23 mouse cellular contexts compared by ENCODE assay signal in genomic region chr7:72938842-72939241, GRCm38 (mm10).
DNase-seq lines count a peak whose midpoint lies in the region; ATAC-seq and TF ChIP-seq lines count a peak whose summit lies in the region.
"Had no signal": no experiment of that assay in that cellular context is flagged by ENCODE, and none has a peak within 500 bp of the region (broad histone marks: within the 10 kb centered on the region; RNA-seq: fewer than 3 reads in every experiment).

No protein-coding gene starts in this region.

- H3K27ac ChIP-seq in heart, adult 2 months: peak overlapping the region; percentile 65
- H3K27ac ChIP-seq in heart, embryonic 11.5 days (ENCODE audit: low read depth, low read length): no peak overlapping the region
- no peak overlapping the region for H3K27ac ChIP-seq in hindbrain, embryonic 16.5 days (ENCODE audit: low read depth, low read length)
- H3K27ac ChIP-seq: forebrain, embryonic 13.5 days; hindbrain, embryonic 13.5 days; layer of hippocampus, adult 2 months; left cerebral cortex, adult 2 months; neural tube, embryonic 15.5 days had no signal

- no peaks in the 10 kb centered on the region for H3K79me2 ChIP-seq in heart, adult 2 months (replicated peaks; ENCODE audit: control insufficient read depth, insufficient read depth, low read length)

- no peak overlapping the region for H3K4me2 ChIP-seq in heart, embryonic 11.5 days
- no peak overlapping the region for H3K4me2 ChIP-seq in hindbrain, embryonic 16.5 days (ENCODE audit: low read length)
- H3K4me2 ChIP-seq: forebrain, embryonic 13.5 days; hindbrain, embryonic 13.5 days; neural tube, embryonic 15.5 days had no signal

- intact Hi-C loops in heart, adult 2 months (cut with DNase I): no loop called here
- intact Hi-C loops in heart, postnatal 36 days (cut with DNase I): no loop called here

- no peak for TF ChIP-seq EP300 in heart, adult 2 months (IDR thresholded peaks at IDR 0.05; ENCODE audit: insufficient read depth, low read depth, low read length)

- no peaks in the 10 kb centered on the region for H3K27me3 ChIP-seq in heart, adult 2 months (ENCODE audit: control insufficient read depth, insufficient read depth, low read length)
- no peaks in the 10 kb centered on the region for H3K27me3 ChIP-seq in heart, embryonic 11.5 days (ENCODE audit: control insufficient read depth, insufficient read depth, low read length)
- H3K27me3 ChIP-seq in hindbrain, embryonic 16.5 days (replicated peaks; ENCODE audit: control insufficient read depth, insufficient read depth, low read length): no peaks in the 10 kb centered on the region
- H3K27me3 ChIP-seq: forebrain, embryonic 13.5 days; hindbrain, embryonic 13.5 days; neural tube, embryonic 15.5 days had no signal

- no peak overlapping the region for H3K4me3 ChIP-seq in heart, adult 2 months
- H3K4me3 ChIP-seq in heart, embryonic 11.5 days (ENCODE audit: low read depth, low read length): no peak overlapping the region
- H3K4me3 ChIP-seq in hindbrain, embryonic 16.5 days (ENCODE audit: low read length): no peak overlapping the region
- H3K4me3 ChIP-seq: forebrain, embryonic 13.5 days; hindbrain, embryonic 13.5 days; layer of hippocampus, adult 2 months; left cerebral cortex, adult 2 months; neural tube, embryonic 15.5 days had no signal

- no peak for TF ChIP-seq CTCF in heart, adult 2 months (IDR thresholded peaks at IDR 0.05)

- no peaks in the 10 kb centered on the region for H3K4me1 ChIP-seq in heart, adult 2 months (ENCODE audit: control insufficient read depth, insufficient read depth, low read length)
- H3K4me1 ChIP-seq in heart, embryonic 11.5 days (ENCODE audit: control insufficient read depth, insufficient read depth, low read length): no peaks in the 10 kb centered on the region
- H3K4me1 ChIP-seq in hindbrain, embryonic 16.5 days (ENCODE audit: control insufficient read depth, insufficient read depth, low read depth, low read length): no peaks in the 10 kb centered on the region
- H3K4me1 ChIP-seq: forebrain, embryonic 13.5 days; hindbrain, embryonic 13.5 days; neural tube, embryonic 15.5 days had no signal

- H3K9me3 ChIP-seq in heart, embryonic 11.5 days (replicated peaks; ENCODE audit: control insufficient read depth, low read length): no peaks in the 10 kb centered on the region
- H3K9me3 ChIP-seq in hindbrain, embryonic 16.5 days (ENCODE audit: control insufficient read depth, low read length): no peaks in the 10 kb centered on the region
- H3K9me3 ChIP-seq: forebrain, embryonic 13.5 days; hindbrain, embryonic 13.5 days; neural tube, embryonic 15.5 days had no signal

- no peaks in the 10 kb centered on the region for H3K36me3 ChIP-seq in heart, adult 2 months (ENCODE audit: control insufficient read depth, insufficient read depth, low read length)
- no peaks in the 10 kb centered on the region for H3K36me3 ChIP-seq in heart, embryonic 11.5 days (ENCODE audit: control insufficient read depth, insufficient read depth, low read length)
- no peaks in the 10 kb centered on the region for H3K36me3 ChIP-seq in hindbrain, embryonic 16.5 days (ENCODE audit: control insufficient read depth, insufficient read depth, low read length)
- H3K36me3 ChIP-seq: hindbrain, embryonic 13.5 days; neural tube, embryonic 15.5 days had no signal

- ATAC-seq in heart, embryonic 11.5 days (replicated peaks; ENCODE audit: insufficient number of reproducible peaks, low FRiP score, low TSS enrichment): no peak
- no peak for ATAC-seq in hindbrain, embryonic 16.5 days
- ATAC-seq: activated CD4-positive, CD25-positive, alpha-beta regulatory T cell, adult 4 months; forebrain, embryonic 13.5 days; midbrain, embryonic 16.5 days had no signal

- TF ChIP-seq POLR2A in heart, adult 2 months (IDR thresholded peaks at IDR 0.05; ENCODE audit: insufficient read depth, low read depth, low read length): no peak

- 37% methylated on average over 2 of the region's 2 CpGs for WGBS in heart, adult 2 months
- WGBS in heart, embryonic 11.5 days (ENCODE audit: insufficient replicate concordance): 60% methylated on average over 2 of the region's 2 CpGs
- 76% methylated on average over 2 of the region's 2 CpGs for WGBS in hindbrain, embryonic 16.5 days

- DNase-seq in heart, adult 2 months: peak in 1 of 2 experiments; percentile 50
- DNase-seq in NIH3T3 (ENCODE audit: low read depth): peak; percentile 90
- peak; percentile 61 to 66 for DNase-seq in heart, adult 9 months (ENCODE audit: low spot score in 2 of 2)
- DNase-seq in heart, postnatal 36 days: peak; percentile 9 to 24
- no peak for DNase-seq in thymus, postnatal 0 days (ENCODE audit: low spot score)
- DNase-seq: cerebellum, adult 18-20 months; gastrocnemius, postnatal 36 days; kidney, adult 8-10 months; kidney, postnatal 14 days; left cerebral cortex, postnatal 4 days; liver; lung, postnatal 36 days; right cerebral cortex, postnatal 14 days; thymus, postnatal 36 days had no signal

- no peak overlapping the region for H3K9ac ChIP-seq in heart, adult 2 months (ENCODE audit: low read depth, low read length)
- H3K9ac ChIP-seq in heart, embryonic 11.5 days (ENCODE audit: low read depth, low read length): no peak overlapping the region
- H3K9ac ChIP-seq in hindbrain, embryonic 16.5 days (ENCODE audit: low read depth, low read length): no peak overlapping the region
- H3K9ac ChIP-seq: forebrain, embryonic 13.5 days; hindbrain, embryonic 13.5 days; neural tube, embryonic 15.5 days had no signal
